Mouse (Mus musculus): ENCODE measurements at regions not wholly inside any gene's neighbourhood (a gene's known extent, or its start where the extent isn't known, plus 50 kb on each side); places are given as distances from the start of the nearest gene placed in this dataset.

DNA sequence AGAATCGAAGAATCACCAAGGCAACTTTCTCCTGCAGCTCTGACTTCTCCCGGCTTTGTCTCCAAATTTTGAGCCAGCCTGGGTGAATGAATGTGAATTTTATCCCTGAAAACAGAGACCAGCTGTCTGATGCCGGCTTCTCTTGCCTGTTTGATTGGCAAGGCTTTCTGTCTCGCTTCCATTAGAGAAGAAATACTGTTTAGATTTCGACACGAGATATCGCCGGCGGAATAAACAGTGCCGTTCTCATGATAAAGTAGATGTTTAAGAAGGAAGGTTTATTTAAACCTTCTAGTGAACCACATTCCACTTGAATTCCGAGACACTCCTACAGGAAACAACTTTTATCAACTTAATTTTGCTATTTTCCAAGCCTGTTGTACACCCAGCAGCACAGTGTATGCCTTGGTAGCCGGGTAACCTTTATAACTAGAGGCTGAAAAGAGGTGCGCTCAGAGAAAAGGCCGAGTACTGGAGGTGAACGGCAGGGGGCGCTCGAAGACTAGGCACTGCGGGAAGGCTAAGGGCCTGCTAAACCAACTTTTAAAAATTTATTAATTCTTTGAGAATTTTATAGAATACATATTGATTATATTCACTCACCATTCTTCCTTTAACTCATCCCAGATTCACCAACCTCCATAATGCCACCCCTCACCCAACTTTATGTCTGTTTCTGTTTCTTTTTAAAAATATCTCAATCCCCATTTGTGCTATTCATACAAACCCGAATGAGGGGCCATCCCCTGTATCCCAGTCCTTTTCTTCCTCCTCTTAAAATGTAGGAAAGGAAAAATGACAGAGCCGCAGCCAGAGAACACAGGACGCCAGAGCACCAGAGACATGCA, 227.2 kb downstream of the Slc30a10 start:
- intact Hi-C loops (cut with DNase I): loop anchor here (2.0 kb wide), 1 partner anchor 1041 kb away; no protein-coding TSS in a partner anchor
- DNase-seq (ENCODE audit: low spot score in 2 of 2): peak; percentile 64 to 85

DNA sequence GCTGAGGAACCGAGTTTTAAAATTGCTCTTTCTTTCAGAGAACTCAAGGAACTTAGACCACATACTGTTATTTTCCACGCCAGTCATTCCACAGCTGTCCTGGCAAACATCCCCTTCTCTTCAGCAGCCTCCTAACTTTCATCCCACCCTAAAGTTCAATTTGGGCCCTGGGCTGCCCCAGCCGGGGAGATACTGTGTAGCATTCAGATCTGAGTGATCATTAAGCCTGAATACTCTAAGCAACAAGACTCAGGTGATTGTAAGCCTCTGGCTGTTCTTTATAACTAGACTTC, 227.8 kb downstream of the Slc30a10 start:
- no peak for DNase-seq (ENCODE audit: low spot score in 2 of 2)
- intact Hi-C loops (cut with DNase I): loop anchor here (2.0 kb wide), 1 partner anchor 1040 kb away; no protein-coding TSS in a partner anchor

DNA sequence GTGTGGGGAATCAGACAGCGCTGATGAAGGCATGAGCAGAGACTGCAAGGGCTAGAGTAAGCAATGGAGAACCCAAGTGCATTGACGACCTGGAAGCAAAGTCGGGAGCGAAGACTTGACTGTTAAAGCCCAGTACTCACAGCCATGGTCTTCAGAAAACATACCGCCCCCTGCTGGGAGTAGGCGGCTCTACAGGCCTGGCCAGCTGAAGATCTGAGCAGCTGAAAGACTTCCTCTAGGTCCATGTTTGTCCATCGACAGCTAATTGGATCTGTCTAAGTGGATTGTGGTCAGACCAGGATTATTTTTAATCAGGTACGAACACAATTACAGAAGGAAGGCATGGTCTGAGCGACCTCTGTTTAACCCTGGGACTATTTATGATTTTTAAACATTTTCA, 230.0 kb downstream of the Slc30a10 start:
- intact Hi-C loops (cut with DNase I): no loop called here
- peak in 1 of 2 experiments; percentile 20 for DNase-seq (ENCODE audit: low spot score in 2 of 2)

DNA sequence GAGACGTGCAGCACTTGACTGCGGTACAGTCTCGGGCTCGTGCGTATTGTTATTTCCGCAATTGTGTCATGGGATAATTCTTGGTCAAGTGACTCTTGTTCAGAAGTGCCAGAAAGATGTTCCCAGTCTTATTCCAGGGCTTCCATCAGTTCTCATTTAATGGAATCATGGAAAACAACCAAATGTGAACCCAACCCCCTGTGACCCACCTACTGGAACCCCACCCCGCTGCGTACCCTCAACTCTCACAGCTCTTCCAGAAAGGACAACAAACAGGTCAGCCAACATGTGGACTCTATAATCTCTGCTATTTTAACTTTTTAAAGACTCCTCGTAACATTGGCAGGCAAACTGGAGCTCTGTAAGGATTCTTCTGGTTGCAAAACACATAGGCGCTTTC, 233.9 kb downstream of the Slc30a10 start:
- no peak for DNase-seq (ENCODE audit: low spot score in 2 of 2)
- intact Hi-C loops (cut with DNase I): no loop called here

DNA sequence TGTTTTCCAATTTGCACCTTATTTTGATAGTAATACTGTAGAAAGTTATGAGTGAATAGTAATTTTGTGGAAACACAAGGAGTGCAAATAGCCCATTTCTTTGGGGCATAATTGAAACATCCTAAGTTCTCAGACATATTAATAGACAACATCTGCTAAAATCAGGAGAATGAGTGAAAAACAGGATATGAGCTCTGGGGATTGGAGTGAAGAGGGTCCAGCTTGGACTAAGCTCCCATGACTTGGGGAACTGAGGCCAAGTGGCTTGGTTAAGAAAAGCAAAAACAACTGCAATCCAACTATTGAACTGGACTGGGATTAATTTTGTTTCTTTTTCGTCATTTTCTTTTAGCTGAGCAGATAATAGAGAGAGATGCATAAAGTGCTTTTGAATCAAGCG, 240.7 kb downstream of the Slc30a10 start:
- intact Hi-C loops (cut with DNase I): no loop called here

GRCm38 (mm10) chr1:185699758-185700157, 245.1 kb downstream of the Slc30a10 start:
- DNase-seq (ENCODE audit: low spot score in 2 of 2): no peak
- intact Hi-C loops (cut with DNase I): no loop called here

More for the DNA sequence above, 240.7 kb downstream of the Slc30a10 start:
- no peak for DNase-seq (ENCODE audit: low spot score in 2 of 2)

GRCm38 (mm10) chr1:185726324-185726723, 271.7 kb downstream of the Slc30a10 start:
- peak; percentile 41 to 48 for DNase-seq (ENCODE audit: low spot score in 2 of 2)
- intact Hi-C loops (cut with DNase I): no loop called here

- intact Hi-C loops (cut with DNase I): no loop called here
- DNase-seq (ENCODE audit: low spot score in 2 of 2): no peak
Measured at GRCm38 (mm10) chr1:185726811-185727210, 272.2 kb downstream of the Slc30a10 start.

DNA sequence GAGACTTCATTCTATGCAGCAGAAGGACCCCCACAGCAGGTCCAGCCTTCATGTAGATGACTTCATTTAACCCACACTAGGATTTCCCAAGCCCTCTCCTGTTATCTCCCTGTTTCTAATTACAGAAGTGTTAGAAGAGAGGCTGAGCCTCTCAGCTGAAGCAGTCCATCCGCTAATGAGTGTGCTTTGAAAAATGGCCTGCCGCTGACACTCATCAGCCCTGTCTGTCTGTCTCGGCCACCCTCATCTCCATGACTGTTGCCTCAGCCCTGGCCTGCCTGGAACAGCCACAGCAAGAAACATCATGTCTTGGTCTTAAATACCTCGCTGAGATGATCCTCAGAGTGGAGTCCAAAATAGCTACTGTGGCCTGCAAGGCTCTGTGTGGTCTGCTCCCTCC, 273.1 kb downstream of the Slc30a10 start:
- DNase-seq (ENCODE audit: low spot score in 2 of 2): no peak
- intact Hi-C loops (cut with DNase I): no loop called here

GRCm38 (mm10) chr1:185728406-185728805, 273.8 kb downstream of the Slc30a10 start:
- intact Hi-C loops (cut with DNase I): no loop called here
- DNase-seq (ENCODE audit: low spot score in 2 of 2): no peak

- no peak for DNase-seq (ENCODE audit: low spot score in 2 of 2)
- intact Hi-C loops (cut with DNase I): no loop called here
Measured at GRCm38 (mm10) chr1:185731062-185731461, 276.4 kb downstream of the Slc30a10 start.

GRCm38 (mm10) chr1:185736773-185737172, 282.1 kb downstream of the Slc30a10 start:
- no peak for DNase-seq (ENCODE audit: low spot score in 2 of 2)

DNA sequence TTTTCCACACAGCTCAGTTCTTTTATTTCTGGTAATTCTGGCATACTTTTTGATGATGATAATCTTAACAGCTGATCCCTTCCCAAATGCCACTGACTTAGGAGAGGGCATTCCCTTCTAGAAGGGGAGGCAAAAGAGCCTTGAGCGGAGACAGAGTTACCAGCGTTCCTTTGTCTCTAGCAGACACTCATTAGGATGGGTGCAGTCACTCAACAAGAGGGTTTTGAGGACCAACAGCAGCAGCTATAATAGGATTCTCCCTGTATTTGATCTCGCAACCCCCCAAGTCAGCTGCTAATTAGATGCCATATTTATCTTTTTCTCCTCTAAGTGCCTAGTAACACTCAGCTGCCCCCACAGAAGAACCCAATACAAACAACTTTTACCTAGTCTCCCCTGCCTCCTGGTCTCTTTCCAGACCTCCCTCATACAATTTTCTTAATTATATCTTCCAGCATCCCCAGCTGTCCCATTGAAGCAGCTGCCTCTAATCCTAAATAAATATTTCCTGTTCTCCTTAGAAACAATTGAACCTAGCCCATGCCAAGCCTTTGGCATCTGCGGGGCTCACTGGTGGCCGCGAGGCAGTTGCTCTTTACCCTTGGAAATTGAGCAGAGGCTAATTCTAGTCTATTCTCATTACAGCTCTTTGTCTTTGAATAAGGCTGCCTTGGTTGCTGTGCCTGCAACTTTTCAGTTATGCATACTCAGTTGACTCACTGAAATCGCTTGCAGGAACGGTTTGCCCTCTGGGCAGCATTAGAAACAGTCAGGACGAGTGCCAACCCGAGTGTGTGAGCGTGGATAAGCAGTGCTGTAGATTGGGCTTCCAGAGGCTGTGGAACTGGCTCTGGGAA, 286.6 kb downstream of the Slc30a10 start:
- DNase-seq (ENCODE audit: low spot score in 2 of 2): peak; percentile 5 to 11
- intact Hi-C loops (cut with DNase I): no loop called here

More at GRCm38 (mm10) chr1:185736773-185737172, 282.1 kb downstream of the Slc30a10 start:
- intact Hi-C loops (cut with DNase I): no loop called here

DNA sequence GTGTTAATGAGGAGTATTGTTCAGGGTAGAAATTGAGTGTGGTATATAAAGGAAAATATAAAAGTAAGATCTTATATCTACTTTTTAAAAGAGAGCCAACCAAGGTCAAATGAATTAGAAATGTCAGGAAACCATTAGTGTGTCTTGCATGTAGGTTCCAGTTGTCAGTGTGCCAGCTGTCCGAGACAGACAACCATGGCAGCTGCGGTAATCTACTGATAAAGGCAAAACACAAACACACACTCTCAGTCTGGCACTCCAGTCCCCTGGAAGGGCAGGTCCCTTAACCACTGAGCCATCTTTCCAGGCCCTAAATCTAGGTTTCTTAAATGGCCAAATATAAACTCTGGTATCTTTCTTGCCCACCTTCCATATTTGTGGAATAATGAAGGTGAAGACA, 294.6 kb downstream of the Slc30a10 start:
- intact Hi-C loops (cut with DNase I): no loop called here
- no peak for DNase-seq (ENCODE audit: low spot score in 2 of 2)

GRCm38 (mm10) chr1:185754486-185755290, 300.0 kb downstream of the Slc30a10 start:
- no peak for DNase-seq (ENCODE audit: low spot score in 2 of 2)
- intact Hi-C loops (cut with DNase I): no loop called here

DNA sequence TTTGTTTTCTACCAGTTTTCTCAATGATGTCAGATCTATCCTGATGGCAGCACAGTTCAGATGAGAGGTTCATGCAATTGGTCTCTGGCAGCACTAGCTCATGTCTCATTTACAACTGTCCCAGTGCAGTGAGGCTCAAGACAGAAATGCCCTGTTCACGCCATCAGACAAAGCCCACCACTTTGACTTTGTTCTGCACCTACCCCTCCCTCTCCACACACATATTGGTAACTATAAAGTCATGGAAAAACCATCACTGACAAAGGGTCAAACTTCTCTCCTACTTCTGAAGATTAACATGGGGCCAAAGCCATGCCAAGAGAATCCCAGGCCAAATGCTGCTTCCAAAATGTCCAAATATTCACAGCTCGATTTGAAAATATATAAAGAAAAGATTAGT, 302.7 kb downstream of the Slc30a10 start:
- no peak for DNase-seq (ENCODE audit: low spot score in 2 of 2)
- intact Hi-C loops (cut with DNase I): no loop called here

GRCm38 (mm10) chr1:185774202-185774601, 319.6 kb downstream of the Slc30a10 start:
- intact Hi-C loops (cut with DNase I): no loop called here
- DNase-seq (ENCODE audit: low spot score in 2 of 2): no peak

DNA sequence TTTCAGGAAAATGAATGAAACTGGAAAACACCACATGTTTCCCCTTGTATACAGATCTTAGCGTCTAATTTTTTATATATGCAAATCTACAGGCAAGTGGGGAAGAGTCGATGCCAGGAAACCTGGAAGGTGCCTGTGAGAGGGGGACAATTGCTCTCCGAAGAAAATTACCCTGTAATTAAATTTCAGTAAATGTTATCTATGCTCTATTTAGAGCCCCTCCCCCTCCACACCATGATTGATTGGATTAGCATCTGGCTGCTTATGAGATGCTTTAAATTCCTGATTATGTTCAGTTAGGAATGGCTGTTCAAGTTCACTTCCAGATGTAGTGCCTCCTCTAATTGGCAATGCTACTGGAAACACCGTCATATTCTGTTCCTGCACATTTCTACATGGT, 325.0 kb downstream of the Slc30a10 start:
- intact Hi-C loops (cut with DNase I): no loop called here
- no peak for DNase-seq (ENCODE audit: low spot score in 2 of 2)

GRCm38 (mm10) chr1:185802156-185802555, 315.0 kb downstream of the Lyplal1 start:
- intact Hi-C loops (cut with DNase I): no loop called here
- no peak for DNase-seq (ENCODE audit: low spot score in 2 of 2)

DNA sequence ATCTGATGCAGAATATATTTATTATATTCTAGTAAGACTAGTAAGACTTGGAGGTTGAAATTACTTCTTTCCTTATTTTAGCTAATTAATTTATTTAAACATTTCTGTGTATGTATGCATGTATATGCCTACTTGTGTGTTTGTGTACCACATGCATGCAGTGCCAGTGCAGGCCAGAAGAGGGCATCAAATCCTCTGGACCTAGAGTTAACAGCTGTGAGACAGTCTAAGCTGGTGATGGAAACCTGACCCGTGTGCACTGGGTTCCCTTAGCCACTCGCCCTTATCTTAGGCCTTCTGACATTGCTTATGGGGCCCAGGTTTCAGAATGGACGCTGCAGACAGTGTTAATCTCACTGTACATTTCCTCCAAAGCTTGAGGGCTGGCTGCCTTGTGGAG, 302.2 kb downstream of the Lyplal1 start:
- no peak for DNase-seq (ENCODE audit: low spot score in 2 of 2)
- intact Hi-C loops (cut with DNase I): no loop called here
